Mouse (Mus musculus) brain, embryonic 14.5 days (tissue): Measurements from ENCODE around the gene Hpca. TPM values are rescaled to one million over a fixed set of nuclear protein-coding genes. Genes with fewer than 3 reads are reported as not detected.

Experiments
- DNase-seq: peaks from one replicate; pipeline ENCODE4 v3.0.0-alpha.2; 2011; ENCODE audit warnings: low read depth
- CTCF ChIP-seq: fragments of 200-500 bp; IDR thresholded peaks from 2 replicates; pipeline ENCODE4 v1.5.1; 2012; ENCODE audit warnings: inconsistent platforms, mild to moderate bottlenecking, moderate library complexity, borderline replicate concordance; ENCODE audit not compliant: insufficient read depth, insufficient read length; ENCODE audit errors: extremely low read depth
- POLR2A ChIP-seq: fragments of 200-500 bp; IDR thresholded peaks from 2 replicates; pipeline ENCODE4 v1.6.1; 2012; ENCODE audit warnings: mild to moderate bottlenecking, inconsistent platforms, borderline replicate concordance; ENCODE audit not compliant: poor library complexity, insufficient read depth, insufficient read length, severe bottlenecking; ENCODE audit errors: extremely low read depth
- polyA plus RNA-seq: library from polyadenylated mRNA; depleted of rRNA; stranded (reverse); fragments of >200 nt; gene quantifications from 2 replicates; pipeline ENCODE4 v1.2.3, GENCODE M21; 2012

The Hpca gene
- polyA plus RNA-seq, 1 experiment = 57.2 TPM

DNA sequence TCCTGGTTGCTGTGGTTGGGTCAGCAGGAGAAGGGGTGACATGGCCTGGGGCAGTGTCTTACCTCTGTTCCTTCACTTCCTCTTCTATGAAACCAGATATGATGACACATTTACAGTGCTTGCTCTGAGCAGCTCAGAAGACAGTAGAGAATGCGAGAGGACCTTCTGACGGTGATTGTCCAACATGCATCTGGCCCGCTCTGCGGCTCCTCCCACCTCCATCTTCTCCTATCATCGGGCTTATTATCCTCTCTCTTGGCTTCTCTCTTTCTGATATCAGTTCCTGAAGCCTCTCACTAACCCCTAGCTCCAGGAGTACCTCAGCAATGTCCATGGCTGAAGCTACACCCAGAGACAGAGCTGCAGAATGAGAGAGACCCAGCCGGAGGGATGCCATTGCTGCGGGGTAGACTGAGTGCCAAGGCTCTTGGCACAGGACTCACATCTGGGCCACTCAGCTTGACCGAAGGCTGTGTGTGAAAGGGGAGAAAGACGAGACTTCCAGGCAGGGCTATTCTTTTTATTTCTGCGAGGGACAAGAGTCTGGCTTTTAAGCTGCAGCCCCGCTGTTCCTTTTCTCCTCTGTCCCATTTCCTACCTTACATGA is 20.7 kb upstream of the Hpca start:
- TF ChIP-seq CTCF = no peak
- no peak for TF ChIP-seq POLR2A
- DNase-seq = no peak

DNA sequence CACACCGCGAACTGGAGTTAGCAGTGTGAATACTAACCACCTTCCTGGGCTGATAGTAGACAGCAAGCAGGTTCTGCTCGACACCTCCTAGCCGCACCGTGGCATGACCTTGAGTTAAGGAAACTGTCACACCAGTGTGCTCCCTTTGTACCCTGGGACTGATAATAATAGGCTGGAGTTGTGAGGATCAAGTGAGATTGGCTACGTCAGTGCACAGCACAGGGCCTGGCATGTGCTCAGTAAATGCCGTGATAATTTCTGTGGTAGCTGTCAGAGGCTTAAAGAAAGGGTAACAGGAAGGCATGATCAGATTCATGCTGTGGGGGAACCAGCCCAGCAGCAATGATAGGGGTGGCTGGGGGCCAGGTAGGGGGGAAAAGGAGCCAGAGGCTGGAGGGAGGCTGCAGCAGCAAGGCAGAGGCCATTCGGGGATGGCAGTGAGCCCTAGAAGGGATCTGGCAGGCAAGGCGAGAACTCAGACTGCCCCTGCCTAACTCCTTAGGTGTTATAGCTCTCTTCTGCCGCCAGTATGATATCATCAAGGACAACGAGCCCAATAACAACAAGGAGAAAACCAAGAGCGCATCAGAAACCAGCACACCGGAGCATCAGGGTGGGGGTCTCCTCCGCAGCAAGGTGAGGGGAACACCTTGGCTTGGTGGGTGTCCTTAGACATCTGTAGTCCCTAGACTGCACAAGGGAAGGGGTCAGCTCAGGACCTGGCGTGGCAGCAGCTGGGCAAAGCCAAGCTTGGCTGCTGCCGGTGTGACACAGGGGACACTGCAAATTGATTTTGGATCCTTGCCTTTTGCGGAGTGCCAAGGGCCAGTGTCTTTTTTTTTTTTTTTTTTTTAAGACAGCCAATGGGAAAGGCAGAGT is 20.0 kb upstream of the Hpca start:
- peak; percentile 55 for DNase-seq
- TF ChIP-seq CTCF (no peak), POLR2A (no peak)

DNA sequence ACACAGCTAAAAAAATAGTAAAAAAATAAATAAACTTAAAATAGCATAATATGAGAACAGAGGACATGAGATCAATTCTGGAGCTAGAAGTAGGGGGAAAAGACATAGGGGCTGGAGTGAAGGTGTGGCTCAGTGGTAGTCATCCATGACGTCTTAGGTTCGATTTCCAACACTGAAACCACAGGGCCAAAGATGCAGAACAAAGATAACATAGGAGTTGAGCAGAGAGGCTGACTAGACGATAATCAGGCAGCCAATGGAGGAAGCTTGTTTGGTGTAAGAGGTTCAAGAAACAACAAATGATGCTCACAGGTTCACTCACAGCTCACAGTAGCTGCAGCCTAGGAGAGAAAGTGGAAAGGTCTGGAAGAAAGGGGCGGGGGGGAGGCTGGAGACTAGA is 19.0 kb upstream of the Hpca start:
- DNase-seq = no peak
- TF ChIP-seq CTCF = no peak

DNA sequence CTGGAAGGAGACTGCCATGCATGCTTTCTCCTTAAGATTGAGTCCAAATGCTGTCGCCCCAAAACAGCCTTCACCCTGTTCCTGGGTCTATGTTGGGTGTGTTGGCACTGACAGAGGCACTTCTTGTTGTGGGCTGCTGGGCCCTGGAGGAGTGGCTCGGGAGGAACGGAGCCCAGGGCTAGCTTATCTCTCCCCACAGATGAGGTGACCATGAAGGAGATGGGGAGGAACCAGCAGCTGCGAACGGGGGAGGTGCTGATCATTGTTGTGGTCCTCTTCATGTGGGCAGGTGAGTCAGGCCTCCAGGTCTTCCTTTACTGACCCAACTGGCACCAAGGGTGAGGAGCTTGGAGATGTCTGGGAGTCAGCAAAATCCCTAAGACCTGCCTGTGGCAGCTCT is 17.8 kb upstream of the Hpca start:
- no peak for DNase-seq
- TF ChIP-seq POLR2A (no peak), CTCF (no peak)

DNA sequence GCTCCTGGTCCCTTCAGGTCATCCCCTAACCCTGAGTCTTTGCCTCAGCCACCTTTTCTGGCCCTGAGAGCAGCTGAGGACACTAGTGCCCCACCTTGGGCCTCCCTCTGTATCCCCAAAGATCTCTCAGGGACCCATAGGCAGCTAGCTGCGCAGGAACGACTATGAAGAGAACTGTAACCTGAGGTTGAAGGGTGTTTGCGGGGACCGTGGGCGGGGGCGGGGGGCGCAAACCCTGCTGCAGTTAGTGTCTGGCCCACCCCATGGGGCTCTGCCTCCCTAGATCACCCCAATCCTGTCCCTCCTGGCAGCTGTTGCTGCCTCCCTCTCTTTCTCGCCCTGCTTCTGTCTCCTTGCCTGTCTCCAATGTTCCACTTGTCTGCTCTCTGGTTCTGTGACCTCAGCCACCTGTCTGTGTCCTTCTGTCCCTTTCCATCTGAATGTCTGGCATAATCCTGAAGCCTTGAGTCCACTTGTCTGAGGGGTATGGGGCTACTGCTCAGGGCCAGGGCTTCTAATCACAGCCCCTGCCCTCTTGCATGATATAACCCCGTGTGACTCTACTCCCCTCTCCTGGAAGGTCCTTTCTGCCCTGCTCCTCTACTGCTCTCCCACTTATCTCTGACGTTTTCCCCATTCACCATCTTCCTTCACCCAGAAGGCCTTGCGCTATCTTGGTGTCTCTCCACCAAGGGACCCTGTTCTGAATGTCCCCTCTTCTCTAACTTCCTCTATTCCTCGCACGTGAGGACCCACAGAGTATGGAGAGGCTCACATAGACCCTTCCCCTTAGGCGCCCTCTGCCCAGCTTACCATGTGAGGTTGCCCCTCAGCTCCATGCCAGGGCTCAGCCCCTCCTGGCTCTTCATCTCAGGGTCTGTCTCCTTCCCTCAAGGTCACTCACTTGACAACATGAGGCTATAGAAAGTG is 15.8 kb upstream of the Hpca start:
- TF ChIP-seq POLR2A = no peak
- no peak for TF ChIP-seq CTCF

DNA sequence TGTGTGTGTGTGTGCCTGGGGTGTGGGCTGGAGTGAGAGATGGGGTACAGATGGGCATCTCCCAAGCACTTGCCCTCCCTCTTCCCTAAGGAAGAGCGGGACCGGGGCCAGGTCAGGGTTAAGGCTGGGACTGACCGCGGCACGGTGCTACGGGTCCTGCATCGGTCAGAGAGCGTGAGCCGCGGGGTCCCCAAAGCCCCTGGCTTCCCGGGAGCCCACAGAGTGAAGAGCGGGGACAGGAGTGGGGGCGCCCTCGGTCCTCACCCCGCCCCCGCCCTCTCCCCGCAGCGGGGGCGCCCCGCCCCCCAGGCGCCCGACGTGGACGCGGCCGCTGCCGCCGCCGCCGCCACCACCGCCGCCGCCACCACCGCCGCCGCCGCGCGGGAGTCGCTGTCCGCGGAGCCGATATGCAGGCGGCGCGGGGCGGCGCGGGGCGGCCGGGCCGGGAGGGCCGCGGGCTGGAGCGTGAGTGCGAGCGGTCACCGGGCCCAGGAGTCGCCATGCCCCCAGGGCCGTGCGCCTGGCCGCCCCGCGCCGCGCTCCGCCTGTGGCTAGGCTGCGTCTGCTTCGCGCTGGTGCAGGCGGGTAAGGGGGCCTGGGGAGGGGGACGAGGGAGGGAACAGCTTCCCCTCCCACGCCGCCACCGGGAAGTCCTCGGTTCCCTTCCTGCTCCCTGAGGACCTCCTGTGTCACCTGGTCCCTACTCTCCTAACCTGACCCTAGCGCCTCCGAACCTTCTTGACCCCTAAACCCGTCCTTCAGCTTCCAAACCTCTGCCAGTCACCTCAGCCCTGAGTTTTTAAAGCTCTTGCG is 14.9 kb upstream of the Hpca start, which contains the start of gene Fndc5:
Fndc5 (plus strand) TSS at position 421 of the 813 bp plus-strand sequence.
- DNase-seq = no peak
- TF ChIP-seq CTCF (no peak), POLR2A (no peak)

More for the DNA sequence above, 15.8 kb upstream of the Hpca start:
- no peak for DNase-seq

DNA sequence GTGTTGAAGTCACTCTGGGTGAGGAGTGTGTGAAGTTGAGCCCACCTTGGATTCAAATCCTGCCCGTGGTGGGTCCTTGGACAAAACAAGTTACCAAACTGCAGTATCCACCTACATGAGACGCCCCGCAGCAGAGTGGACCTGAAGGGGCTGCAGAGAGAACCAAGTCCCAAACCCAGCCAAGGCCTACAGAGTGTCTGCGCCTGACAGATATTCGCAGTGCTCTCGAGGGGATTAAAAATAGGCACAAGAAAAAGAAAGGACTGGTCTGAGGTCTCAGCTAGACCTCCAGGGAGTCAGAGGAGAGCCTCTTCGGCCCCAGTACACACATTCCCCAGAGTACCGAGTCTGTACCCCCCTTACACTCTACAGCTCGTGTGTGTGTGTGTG is 14.3 kb upstream of the Hpca start:
- TF ChIP-seq POLR2A (no peak), CTCF (no peak)
- no peak for DNase-seq

DNA sequence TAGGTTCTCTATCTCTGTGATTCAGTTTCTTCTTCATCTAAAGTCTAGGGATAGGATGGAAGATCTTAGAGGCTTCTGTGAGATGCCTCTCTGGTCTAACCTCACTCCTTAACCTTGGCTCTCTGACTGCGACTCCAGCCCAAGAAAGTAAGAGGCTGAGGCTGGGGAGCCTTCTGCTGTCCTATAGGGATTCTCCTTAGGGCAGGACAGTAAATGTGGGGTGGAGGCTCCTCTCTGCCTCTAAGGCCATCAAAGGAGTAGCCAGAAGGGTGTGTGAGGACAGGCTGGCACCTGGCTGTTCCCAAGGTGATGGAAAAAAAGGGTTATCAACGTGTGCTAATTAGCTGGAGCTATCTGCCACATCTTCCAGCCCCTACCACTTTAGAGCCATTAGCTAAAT is 13.8 kb upstream of the Hpca start:
- DNase-seq = no peak
- no peak for TF ChIP-seq POLR2A
- no peak for TF ChIP-seq CTCF

DNA sequence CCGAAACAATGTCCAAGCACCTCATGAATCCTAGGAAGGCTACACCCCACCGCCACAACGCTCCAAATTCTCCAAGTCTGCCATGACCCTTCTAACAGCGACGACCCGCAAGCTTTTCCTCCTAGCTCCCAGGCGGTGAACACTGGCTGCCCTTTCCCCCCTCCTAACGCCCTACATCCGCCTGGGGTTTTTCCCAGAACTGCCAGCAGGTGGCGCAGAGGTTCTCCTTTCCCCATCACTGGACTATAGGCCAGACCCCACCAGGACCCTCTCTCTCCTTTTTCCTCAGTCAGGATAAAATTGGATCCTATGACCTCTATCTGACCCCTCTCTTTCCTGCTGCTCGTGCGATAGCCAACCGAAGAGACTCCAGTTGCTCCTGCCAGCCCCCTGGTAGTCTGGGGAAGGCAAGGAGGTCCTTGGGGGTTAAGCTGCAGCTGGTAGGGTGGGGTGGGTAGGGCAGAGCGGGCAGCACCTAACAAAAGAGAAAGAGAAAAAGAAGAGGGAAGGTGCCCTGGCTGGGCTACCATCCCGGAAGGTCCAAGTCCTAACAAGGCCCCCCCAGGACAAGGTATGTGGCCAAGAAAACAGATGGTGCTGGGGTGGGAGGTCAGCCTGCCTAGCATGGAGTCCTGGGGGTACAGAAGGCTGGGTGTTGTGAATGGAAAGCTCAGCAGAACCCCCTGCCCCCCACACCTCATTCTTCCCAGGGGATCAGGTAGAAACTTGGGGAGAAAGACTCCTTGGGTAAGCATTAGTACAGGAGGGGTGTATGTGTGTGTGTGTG is 13.2 kb upstream of the Hpca start:
- DNase-seq = peak; percentile 76
- TF ChIP-seq POLR2A (no peak), CTCF (peak; percentile 92)

DNA sequence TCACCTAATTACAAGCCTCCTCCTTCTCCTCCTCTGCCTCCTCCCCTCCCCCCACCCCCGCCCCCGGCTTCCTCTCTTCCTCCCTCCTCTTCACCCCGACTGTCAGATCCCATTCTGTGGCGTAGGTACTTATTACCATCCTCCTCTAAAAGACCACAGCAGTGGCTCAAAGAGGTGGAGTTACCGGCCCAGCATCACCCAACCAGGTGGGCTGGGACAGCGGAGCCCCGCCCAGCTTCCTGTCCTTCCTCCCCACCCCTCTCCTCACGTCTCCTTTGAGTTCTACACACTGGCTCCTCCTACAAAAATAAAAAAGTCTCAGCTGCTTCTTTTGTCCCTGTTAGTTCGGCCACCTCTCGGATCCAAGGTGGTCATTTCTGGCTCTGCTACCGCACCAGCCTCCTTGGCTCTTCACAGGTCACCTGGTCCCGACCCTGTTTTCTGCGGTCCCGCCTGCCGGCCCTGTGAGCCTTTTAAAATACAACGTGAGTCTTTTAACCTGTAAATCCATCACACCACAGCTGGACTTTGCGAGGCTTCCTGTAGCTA is 9.0 kb upstream of the Hpca start:
- TF ChIP-seq POLR2A (no peak), CTCF (no peak)
- DNase-seq = peak; percentile 61

DNA sequence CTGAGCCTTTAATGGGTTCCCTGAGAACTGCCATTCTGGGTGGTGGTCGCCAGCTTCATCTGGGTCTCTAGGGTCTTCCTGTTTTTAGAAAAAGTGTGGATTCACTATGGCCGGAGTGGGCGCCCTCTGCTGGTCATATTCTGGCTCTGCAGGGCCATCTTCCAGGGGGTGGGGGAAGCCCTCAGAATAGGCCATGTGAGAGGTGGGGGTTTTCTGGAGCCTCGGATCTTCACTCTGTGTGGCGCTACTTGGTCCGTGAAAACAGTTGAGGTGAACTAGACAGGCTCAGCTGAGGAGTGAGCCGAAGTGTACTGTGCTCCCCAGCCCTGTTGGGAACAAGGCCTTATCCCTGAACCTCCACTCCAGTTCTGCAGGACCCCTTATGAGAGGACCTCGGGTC is 8.3 kb upstream of the Hpca start:
- TF ChIP-seq CTCF (peak; percentile 87), POLR2A (no peak)
- peak; percentile 64 for DNase-seq
